Mouse (Mus musculus) limb, embryonic 13.5 days (tissue): ENCODE data around the gene Vps13d. TPM values are rescaled to one million over a fixed set of nuclear protein-coding genes. Genes with fewer than 3 reads are reported as not detected.
A peak's percentile ranks its signal among the peaks of the same experiment; 100 is the strongest.

Source experiments
- ATAC-seq: fragments of 200-750 bp; cut with Nextera tagmentation; 2 replicates; pipeline ENCODE4 v1.8.0; 2017; ENCODE audit warnings: low read depth, moderate number of reproducible peaks, moderate TSS enrichment; ENCODE audit not compliant: low FRiP score
- H3K27ac ChIP-seq: fragments of 300-500 bp; sonication (generic); 2 replicates; pipeline ENCODE4 v1.5.1; 2015; ENCODE audit warnings: inconsistent platforms, mild to moderate bottlenecking, moderate library complexity
- H3K27me3 ChIP-seq: fragments of 300-500 bp; sonication (generic); 2 replicates; pipeline ENCODE4 v1.6.1; 2015; ENCODE audit warnings: mild to moderate bottlenecking, inconsistent platforms
- H3K36me3 ChIP-seq: fragments of 300-500 bp; sonication (generic); 2 replicates; pipeline ENCODE4 v1.6.1; 2015; ENCODE audit warnings: inconsistent platforms, mild to moderate bottlenecking, moderate library complexity
- H3K4me1 ChIP-seq: fragments of 300-500 bp; sonication (generic); 2 replicates; pipeline ENCODE4 v1.6.1; 2015; ENCODE audit warnings: inconsistent platforms
- H3K4me2 ChIP-seq: fragments of 300-500 bp; sonication (generic); replicated peaks from 2 replicates; pipeline ENCODE4 v1.6.1; 2015; ENCODE audit warnings: inconsistent platforms, mild to moderate bottlenecking, moderate library complexity
- H3K4me3 ChIP-seq: fragments of 300-500 bp; sonication (generic); 2 replicates; pipeline ENCODE4 v1.5.1; 2015; ENCODE audit warnings: moderate library complexity, mild to moderate bottlenecking, inconsistent platforms
- H3K9ac ChIP-seq: fragments of 300-500 bp; sonication (generic); 2 replicates; pipeline ENCODE4 v1.6.1; 2015; ENCODE audit warnings: mild to moderate bottlenecking, inconsistent platforms
- H3K9me3 ChIP-seq: fragments of 300-500 bp; sonication (generic); 2 replicates; pipeline ENCODE4 v1.6.1; 2016; ENCODE audit warnings: inconsistent platforms
- WGBS: fragments of 180-500 bp; shearing (Covaris S2); methylation state at CpG from one replicate; pipeline ENCODE4 v1.1.7; 2015; 5-methylcytosine and 5-hydroxymethylcytosine counted together
- polyA plus RNA-seq: library from polyadenylated mRNA; unstranded; fragments of >200 nt; fragmentation: Nextera tagmentation; extraction: Ambion mirVana; gene quantifications from 2 replicates; pipeline ENCODE4 v1.2.1, GENCODE M21; 2015

The Vps13d gene
- polyA plus RNA-seq, 1 experiment from 2014 or later = 13.1 TPM

- peaks cover 9% of the 10 kb centered on the region; the same call in 1 of the 2 replicates for H3K36me3 ChIP-seq
- WGBS = 44% methylated on average over 6 of the region's 6 CpGs
- H3K27ac ChIP-seq = no peak overlapping the region; the same call in 1 of the 2 replicates
- no peak overlapping the region for H3K9ac ChIP-seq
- no peaks in the 10 kb centered on the region for H3K9me3 ChIP-seq
- H3K27me3 ChIP-seq = no peaks in the 10 kb centered on the region
- ATAC-seq = no peak
- no peak overlapping the region for H3K4me3 ChIP-seq
- no peak overlapping the region for H3K4me2 ChIP-seq
- 0 out of 2 replicates have a peak, but pooled peaks cover 19% of the 10 kb centered on the region for H3K4me1 ChIP-seq
Observed at GRCm38 (mm10) chr4:144969030-144969429, 225.8 kb downstream of the Vps13d start.

GRCm38 (mm10) chr4:144968371-144968770 lies 226.4 kb downstream of the Vps13d start:
- 71% methylated on average over 3 of the region's 3 CpGs for WGBS
- no peaks in the 10 kb centered on the region for H3K9me3 ChIP-seq
- no peaks in the 10 kb centered on the region for H3K27me3 ChIP-seq
- H3K36me3 ChIP-seq = peaks cover 9% of the 10 kb centered on the region; the same call in 1 of the 2 replicates
- H3K4me2 ChIP-seq = no peak overlapping the region
- no peak overlapping the region for H3K9ac ChIP-seq
- H3K27ac ChIP-seq = no peak overlapping the region
- H3K4me3 ChIP-seq = no peak overlapping the region
- 0 out of 2 replicates have a peak, but pooled peaks cover 20% of the 10 kb centered on the region for H3K4me1 ChIP-seq
- ATAC-seq = no peak

- H3K9me3 ChIP-seq = no peaks in the 10 kb centered on the region
- 70% methylated on average over 2 of the region's 2 CpGs for WGBS
Observed at GRCm38 (mm10) chr4:144965255-144965654, 229.6 kb downstream of the Vps13d start.

GRCm38 (mm10) chr4:144961696-144962095 lies 233.1 kb downstream of the Vps13d start:
- ATAC-seq = no peak
- H3K27ac ChIP-seq = no peak overlapping the region
- H3K27me3 ChIP-seq = no peaks in the 10 kb centered on the region
- H3K36me3 ChIP-seq = no peaks in the 10 kb centered on the region
- H3K9me3 ChIP-seq = no peaks in the 10 kb centered on the region
- no peak overlapping the region for H3K4me2 ChIP-seq
- no peak overlapping the region for H3K9ac ChIP-seq
- peaks cover 10% of the 10 kb centered on the region; the same call in 1 of the 2 replicates for H3K4me1 ChIP-seq
- H3K4me3 ChIP-seq = no peak overlapping the region
- WGBS = 87% methylated on average over 3 of the region's 3 CpGs

More at GRCm38 (mm10) chr4:144965255-144965654, 229.6 kb downstream of the Vps13d start:
- no peak for ATAC-seq
- Histone ChIP-seq H3K36me3 (peaks cover 6% of the 10 kb centered on the region; the same call in 1 of the 2 replicates), H3K4me1 (peaks cover 15% of the 10 kb centered on the region; the same call in 1 of the 2 replicates), H3K4me3 (no peak overlapping the region), H3K9ac (no peak overlapping the region), H3K4me2 (no peak overlapping the region), H3K27ac (no peak overlapping the region), H3K27me3 (no peaks in the 10 kb centered on the region)

- no peak for ATAC-seq
- WGBS = 92% methylated on average over 4 of the region's 4 CpGs
Observed at GRCm38 (mm10) chr4:144961232-144961631, 233.6 kb downstream of the Vps13d start.

GRCm38 (mm10) chr4:144960188-144960904 lies 234.5 kb downstream of the Vps13d start:
- no peaks in the 10 kb centered on the region for H3K9me3 ChIP-seq
- H3K9ac ChIP-seq = no peak overlapping the region
- 51% methylated on average over 8 of the region's 8 CpGs for WGBS
- H3K27ac ChIP-seq = no peak overlapping the region
- no peak overlapping the region for H3K4me3 ChIP-seq
- ATAC-seq = 0 out of 2 replicates have a peak, but pooled peaks have one; percentile 48
- no peaks in the 10 kb centered on the region for H3K36me3 ChIP-seq
- no peak overlapping the region for H3K4me2 ChIP-seq
- H3K27me3 ChIP-seq = no peaks in the 10 kb centered on the region
- H3K4me1 ChIP-seq = peaks cover 10% of the 10 kb centered on the region; the same call in 1 of the 2 replicates

More at GRCm38 (mm10) chr4:144961232-144961631, 233.6 kb downstream of the Vps13d start:
- H3K4me3 ChIP-seq = no peak overlapping the region
- H3K36me3 ChIP-seq = no peaks in the 10 kb centered on the region
- H3K27me3 ChIP-seq = no peaks in the 10 kb centered on the region
- H3K4me2 ChIP-seq = no peak overlapping the region
- H3K9ac ChIP-seq = no peak overlapping the region
- H3K27ac ChIP-seq = no peak overlapping the region
- peaks cover 10% of the 10 kb centered on the region; the same call in 1 of the 2 replicates for H3K4me1 ChIP-seq
- no peaks in the 10 kb centered on the region for H3K9me3 ChIP-seq

- no peak for ATAC-seq
- H3K4me3 ChIP-seq = no peak overlapping the region
- WGBS = 76% methylated on average over 2 of the region's 2 CpGs
Observed at GRCm38 (mm10) chr4:144957721-144958120, 237.1 kb downstream of the Vps13d start.

GRCm38 (mm10) chr4:144957186-144957585 lies 237.6 kb downstream of the Vps13d start:
- Histone ChIP-seq H3K9ac (no peak overlapping the region), H3K27ac (no peak overlapping the region), H3K4me2 (no peak overlapping the region), H3K4me1 (peaks cover 5% of the 10 kb centered on the region; the same call in 1 of the 2 replicates), H3K27me3 (no peaks in the 10 kb centered on the region), H3K4me3 (no peak overlapping the region), H3K9me3 (no peaks in the 10 kb centered on the region), H3K36me3 (no peaks in the 10 kb centered on the region)
- ATAC-seq = no peak
- WGBS = 86% methylated on average over 4 of the region's 4 CpGs

More at GRCm38 (mm10) chr4:144957721-144958120, 237.1 kb downstream of the Vps13d start:
- H3K4me1 ChIP-seq = peaks cover 5% of the 10 kb centered on the region; the same call in 1 of the 2 replicates
- no peaks in the 10 kb centered on the region for H3K9me3 ChIP-seq
- no peak overlapping the region for H3K4me2 ChIP-seq
- H3K9ac ChIP-seq = no peak overlapping the region
- no peaks in the 10 kb centered on the region for H3K36me3 ChIP-seq
- no peaks in the 10 kb centered on the region for H3K27me3 ChIP-seq
- H3K27ac ChIP-seq = no peak overlapping the region

GRCm38 (mm10) chr4:144956293-144956692 lies 238.5 kb downstream of the Vps13d start:
- no peak overlapping the region for H3K4me2 ChIP-seq
- no peaks in the 10 kb centered on the region for H3K36me3 ChIP-seq
- no peak overlapping the region for H3K27ac ChIP-seq
- H3K9me3 ChIP-seq = no peaks in the 10 kb centered on the region
- ATAC-seq = no peak
- H3K4me3 ChIP-seq = no peak overlapping the region
- peaks cover 5% of the 10 kb centered on the region; the same call in 1 of the 2 replicates for H3K4me1 ChIP-seq
- H3K9ac ChIP-seq = no peak overlapping the region
- H3K27me3 ChIP-seq = no peaks in the 10 kb centered on the region
- 61% methylated on average over 1 of the region's 1 CpGs for WGBS

- no peak for ATAC-seq
- WGBS = 69% methylated on average over 1 of the region's 1 CpGs
Observed at GRCm38 (mm10) chr4:144955863-144956262, 238.9 kb downstream of the Vps13d start.

GRCm38 (mm10) chr4:144953421-144953820 lies 241.4 kb downstream of the Vps13d start:
- no peak overlapping the region for H3K9ac ChIP-seq
- 95% methylated on average over 1 of the region's 1 CpGs for WGBS
- no peak overlapping the region for H3K27ac ChIP-seq
- H3K36me3 ChIP-seq = no peaks in the 10 kb centered on the region
- peaks cover 15% of the 10 kb centered on the region for H3K4me1 ChIP-seq
- H3K9me3 ChIP-seq = no peaks in the 10 kb centered on the region
- H3K4me2 ChIP-seq = no peak overlapping the region
- ATAC-seq = no peak
- no peaks in the 10 kb centered on the region for H3K27me3 ChIP-seq
- H3K4me3 ChIP-seq = no peak overlapping the region

More at GRCm38 (mm10) chr4:144955863-144956262, 238.9 kb downstream of the Vps13d start:
- Histone ChIP-seq H3K4me3 (no peak overlapping the region), H3K9ac (no peak overlapping the region), H3K4me1 (peaks cover 5% of the 10 kb centered on the region; the same call in 1 of the 2 replicates), H3K9me3 (no peaks in the 10 kb centered on the region), H3K27me3 (no peaks in the 10 kb centered on the region), H3K4me2 (no peak overlapping the region), H3K36me3 (no peaks in the 10 kb centered on the region), H3K27ac (no peak overlapping the region)

- Histone ChIP-seq H3K27ac (no peak overlapping the region), H3K4me1 (peaks cover 19% of the 10 kb centered on the region), H3K36me3 (no peaks in the 10 kb centered on the region), H3K9me3 (no peaks in the 10 kb centered on the region), H3K4me2 (no peak overlapping the region), H3K27me3 (no peaks in the 10 kb centered on the region), H3K4me3 (no peak overlapping the region), H3K9ac (no peak overlapping the region)
- WGBS = 87% methylated on average over 7 of the region's 7 CpGs
- no peak for ATAC-seq
Observed at GRCm38 (mm10) chr4:144951859-144952258, 242.9 kb downstream of the Vps13d start.
